In the genomic region with DNA sequence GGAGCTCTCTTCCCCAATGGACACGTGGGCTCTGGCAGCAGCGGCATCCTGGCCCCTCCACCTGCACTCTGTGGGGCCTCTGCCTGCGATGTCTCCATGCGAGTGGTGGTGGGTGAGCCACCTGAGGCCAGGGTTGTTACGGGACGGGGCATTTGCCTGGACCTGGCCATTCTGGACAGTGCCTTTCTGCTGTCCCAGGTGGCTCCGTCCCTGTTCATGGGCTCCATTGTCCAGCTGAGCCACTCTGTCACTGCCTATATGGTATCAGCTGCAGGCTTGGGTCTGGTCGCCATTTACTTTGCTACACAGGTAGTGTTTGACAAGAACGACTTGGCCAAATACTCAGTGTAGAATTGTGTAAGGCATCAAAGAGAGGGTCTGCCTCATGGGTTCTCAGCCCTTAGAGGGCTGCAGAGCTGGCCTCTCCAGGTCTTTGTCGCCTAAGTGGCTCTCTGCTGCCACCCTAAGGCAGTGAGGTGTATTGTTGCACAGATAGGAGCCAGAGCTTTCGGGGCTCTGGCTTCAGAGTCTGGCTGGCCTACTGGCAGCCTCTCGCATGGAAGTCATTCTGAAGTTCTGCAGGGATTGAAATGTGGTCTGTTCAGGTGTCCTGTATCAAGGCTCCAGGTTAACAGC, we compare ENCODE assay signal across 7 mouse cellular contexts. TPM values are rescaled to one million over a fixed set of nuclear protein-coding genes. Genes with fewer than 3 reads are reported as not detected.
DNase-seq lines count a peak whose midpoint lies in the region; ATAC-seq and TF ChIP-seq lines count a peak whose summit lies in the region.

No protein-coding gene starts in this region.

- no peaks in the 10 kb centered on the region for H3K4me1 ChIP-seq in intestine, postnatal 0 days (replicated peaks; ENCODE audit: control insufficient read depth, insufficient read depth, low read length)
- peaks cover 52% of the 10 kb centered on the region for H3K4me1 ChIP-seq in midbrain, embryonic 10.5 days

- intact Hi-C loops in gastrocnemius, adult 2 months (cut with DNase I): loop anchor here (5.0 kb wide), 2 partner anchors 44 to 176 kb away; no protein-coding TSS in a partner anchor
- intact Hi-C loops in left cerebral cortex, postnatal 36 days (cut with DNase I): loop anchor here (5.0 kb wide), 2 partner anchors 44 to 136 kb away; no protein-coding TSS in a partner anchor

- no peaks in the 10 kb centered on the region for H3K27me3 ChIP-seq in intestine, postnatal 0 days (replicated peaks; ENCODE audit: control insufficient read depth, insufficient read depth, low read length)
- H3K27me3 ChIP-seq in midbrain, embryonic 10.5 days (ENCODE audit: low read depth, poor library complexity, severe bottlenecking): no peaks in the 10 kb centered on the region

- peak; percentile 84 for DNase-seq in adipocyte (ENCODE audit: low spot score)
- peak; percentile 83 to 88 for DNase-seq in cerebellum, postnatal 14 days
- DNase-seq in gastrocnemius, adult 2 months: peak; percentile 80
- peak; percentile 63 to 68 for DNase-seq in left cerebral cortex, postnatal 36 days (ENCODE audit: low spot score in 2 of 2)
- peak; percentile 82 for DNase-seq in midbrain, embryonic 10.5 days (ENCODE audit: low spot score)
- peak; percentile 39 to 70 for DNase-seq in spleen, adult 18-20 months

- no peak overlapping the region for H3K9ac ChIP-seq in intestine, postnatal 0 days (ENCODE audit: low read depth, low read length)

- no peaks in the 10 kb centered on the region for H3K9me3 ChIP-seq in intestine, postnatal 0 days (ENCODE audit: control insufficient read depth)
- no peaks in the 10 kb centered on the region for H3K9me3 ChIP-seq in midbrain, embryonic 10.5 days (replicated peaks)

- peak; percentile 35 for ATAC-seq in intestine, postnatal 0 days

- WGBS in intestine, postnatal 0 days: 54% methylated on average over 12 of the region's 12 CpGs
- 50% methylated on average over 12 of the region's 12 CpGs for WGBS in midbrain, embryonic 10.5 days

- H3K4me2 ChIP-seq in intestine, postnatal 0 days (replicated peaks; ENCODE audit: low read depth): no peak overlapping the region

- no peak overlapping the region for H3K4me3 ChIP-seq in gastrocnemius, adult 2 months
- H3K4me3 ChIP-seq in intestine, postnatal 0 days (ENCODE audit: low read depth, low read length): no peak overlapping the region
- no peak overlapping the region for H3K4me3 ChIP-seq in midbrain, embryonic 10.5 days

- H3K36me3 ChIP-seq in intestine, postnatal 0 days (ENCODE audit: control insufficient read depth, insufficient read depth): no peaks in the 10 kb centered on the region
- peaks cover 80% of the 10 kb centered on the region for H3K36me3 ChIP-seq in midbrain, embryonic 10.5 days

- peak; percentile 94 for TF ChIP-seq CTCF in gastrocnemius, adult 2 months (IDR thresholded peaks at IDR 0.05)
- TF ChIP-seq CTCF in intestine, postnatal 0 days (IDR thresholded peaks at IDR 0.05; ENCODE audit: low read depth): peak; percentile 96

- no peak overlapping the region for H3K27ac ChIP-seq in gastrocnemius, adult 2 months
- H3K27ac ChIP-seq in intestine, postnatal 0 days (ENCODE audit: low read depth, low read length): no peak overlapping the region
- H3K27ac ChIP-seq in midbrain, embryonic 10.5 days (replicated peaks): peak overlapping the region; percentile 79

RNA-seq across cellular contexts. Expression of gene Slc45a3, which starts 18.7 kb away (rescaled TPM):
- 1 to 10 TPM in 1 of 2 experiments, under 1 TPM in 1; 0.84 to 1.4 TPM for total RNA-seq in gastrocnemius, adult 2 months (2021)
- 2.5 and 2.7 TPM in 2 replicates for polyA plus RNA-seq in intestine, postnatal 0 days (2015; fragmentation: Nextera tagmentation; extraction: Ambion mirVana)
- 1 to 10 TPM; 1.0 to 1.4 TPM for total RNA-seq in left cerebral cortex, postnatal 36 days (2021)
- polyA plus RNA-seq in midbrain, embryonic 10.5 days (2016; fragmentation: Nextera tagmentation; extraction: Ambion mirVana): 18.6 and 22.3 TPM in 2 replicates

RNA-seq across cellular contexts. Expression of gene Elk4, which starts 25.9 kb away (rescaled TPM):
- 10 to 100 TPM; 69.6 to 76.1 TPM for total RNA-seq in gastrocnemius, adult 2 months (2021)
- polyA plus RNA-seq in intestine, postnatal 0 days (2015; fragmentation: Nextera tagmentation; extraction: Ambion mirVana): 16.4 and 19.6 TPM in 2 replicates
- 10 to 100 TPM; 48.7 to 54.6 TPM for total RNA-seq in left cerebral cortex, postnatal 36 days (2021)
- polyA plus RNA-seq in midbrain, embryonic 10.5 days (2016; fragmentation: Nextera tagmentation; extraction: Ambion mirVana): 12.5 and 13.3 TPM in 2 replicates
